Mouse (Mus musculus) bone marrow macrophage, adult 2 months (primary cell): ENCODE measurements around the gene C1s2.

ENCODE experiments used
- CTCF ChIP-seq: IDR thresholded peaks from 2 replicates; pipeline ENCODE4 v1.5.1; 2012; ENCODE audit warnings: low read depth, mild to moderate bottlenecking, low read length, moderate library complexity
- POLR2A ChIP-seq: IDR thresholded peaks from 2 replicates; pipeline ENCODE4 v1.6.1; 2012; ENCODE audit warnings: mild to moderate bottlenecking, low read depth, low read length, borderline replicate concordance

DNA sequence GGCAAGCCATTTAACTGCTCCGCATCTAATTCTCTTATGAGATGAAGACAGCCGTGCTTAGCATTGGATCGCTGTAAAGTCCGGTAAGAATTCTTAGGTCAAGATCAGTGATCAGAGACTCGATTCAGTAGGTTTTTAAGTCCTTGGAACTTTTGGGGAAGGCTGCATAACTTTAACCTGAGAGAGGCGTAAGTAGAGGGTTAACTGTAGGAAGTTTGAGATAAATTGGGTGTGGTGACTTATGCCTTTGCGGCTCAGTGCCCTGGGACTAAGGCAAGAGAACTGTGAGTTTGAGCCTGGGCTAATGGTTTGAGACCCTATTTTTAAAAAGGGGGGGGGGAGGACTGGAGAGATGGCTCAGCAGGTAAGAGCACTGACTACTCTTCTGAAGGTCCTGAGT is 28.4 kb upstream of the C1s2 start:
- no peak for TF ChIP-seq CTCF
- no peak for TF ChIP-seq POLR2A
